Mouse (Mus musculus) liver, embryonic 14.5 days (tissue): Measurements from ENCODE around the gene Inpp5a. TPM values are rescaled to one million over a fixed set of nuclear protein-coding genes. Genes with fewer than 3 reads are reported as not detected.

Source experiments
- ATAC-seq: fragments of 200-750 bp; cut with Nextera tagmentation; 2 replicates; pipeline ENCODE4 v1.8.0; 2017; ENCODE audit warnings: moderate number of reproducible peaks, mild to moderate bottlenecking, moderate library complexity; ENCODE audit not compliant: insufficient read depth
- DNase-seq, 3 experiments: peaks; one replicate each; pipeline ENCODE4 v3.0.0-alpha.2; 2012 to 2013; ENCODE audit warnings: low read depth in 3 of 3, low spot score in 3 of 3
- H3K27ac ChIP-seq: fragments of 300-500 bp; sonication (generic); 2 replicates; pipeline ENCODE4 v1.5.1; 2014; ENCODE audit warnings: moderate library complexity, mild to moderate bottlenecking, control low read depth, inconsistent platforms
- H3K27me3 ChIP-seq: fragments of 300-500 bp; sonication (generic); 2 replicates; pipeline ENCODE4 v1.6.1; 2014; ENCODE audit warnings: mild to moderate bottlenecking, low read length, moderate library complexity; ENCODE audit not compliant: control insufficient read depth, insufficient read depth
- H3K36me3 ChIP-seq: fragments of 300-500 bp; sonication (generic); replicated peaks from 2 replicates; pipeline ENCODE4 v1.6.1; 2014; ENCODE audit warnings: low read depth; ENCODE audit not compliant: control insufficient read depth, insufficient read depth
- H3K4me1 ChIP-seq, 2 experiments: fragments of 200-500 bp in 1 of 2; fragments of 300-500 bp in 1 of 2; sonication (generic) in 1 of 2; replicated peaks; 2 replicates each; pipeline ENCODE4 v1.6.1; 2012 to 2014; ENCODE audit warnings: antibody characterized with exemption in 1 of 2, inconsistent platforms in 1 of 2, low read length in 1 of 2; ENCODE audit not compliant: control insufficient read depth in 2 of 2, insufficient read depth in 2 of 2
- H3K4me2 ChIP-seq: fragments of 300-500 bp; sonication (generic); 2 replicates; pipeline ENCODE4 v1.6.1; 2014; ENCODE audit warnings: low read depth, mild to moderate bottlenecking, control low read depth, moderate library complexity
- H3K4me3 ChIP-seq, 2 experiments: fragments of 200-500 bp in 1 of 2; fragments of 300-500 bp in 1 of 2; sonication (generic) in 1 of 2; 2 replicates each; pipeline ENCODE4 v1.5.1; 2012 to 2014; ENCODE audit warnings: low read depth in 2 of 2, low read length in 2 of 2, mild to moderate bottlenecking in 2 of 2, control low read depth in 1 of 2, inconsistent platforms in 1 of 2, moderate library complexity in 1 of 2; ENCODE audit not compliant: insufficient read depth in 1 of 2
- H3K9ac ChIP-seq: fragments of 300-500 bp; sonication (generic); replicated peaks from 2 replicates; pipeline ENCODE4 v1.6.1; 2014; ENCODE audit warnings: mild to moderate bottlenecking, control low read depth, moderate library complexity
- H3K9me3 ChIP-seq: fragments of 300-500 bp; sonication (generic); 2 replicates; pipeline ENCODE4 v1.6.1; 2016; ENCODE audit warnings: low read length, mixed read lengths; ENCODE audit not compliant: control insufficient read depth
- CTCF ChIP-seq: IDR thresholded peaks from 2 replicates; pipeline ENCODE4 v1.5.1; 2016; ENCODE audit warnings: antibody characterized with exemption, low read depth, control low read depth
- EP300 ChIP-seq: IDR thresholded peaks from 2 replicates; pipeline ENCODE4 v1.6.1; 2016; ENCODE audit warnings: antibody characterized with exemption, low read depth
- WGBS: fragments of 180-500 bp; shearing (Covaris S2); extraction: QIAGEN DNeasy Blood & Tissue Kit; methylation state at CpG from one replicate; pipeline ENCODE4 v1.1.7; 2014; ENCODE audit not compliant: insufficient replicate concordance; 5-methylcytosine and 5-hydroxymethylcytosine counted together
- polyA plus RNA-seq, 2 experiments: library from polyadenylated mRNA; depleted of rRNA in 1 of 2; stranded (reverse) in 1 of 2; unstranded in 1 of 2; fragments of >200 nt; fragmentation: Nextera tagmentation in 1 of 2; extraction: Ambion mirVana in 1 of 2; gene quantifications; 2 replicates each; pipeline versions ENCODE4 v1.2.1 to v1.2.3; 2012 to 2014

Inpp5a gene
- polyA plus RNA-seq, 2 experiments: 2.4 to 3.5 TPM

GRCm38 (mm10) chr7:139350606-139351005 lies 38.3 kb upstream of the Inpp5a start:
- Histone ChIP-seq H3K36me3 (no peaks in the 10 kb centered on the region), H3K9me3 (no peaks in the 10 kb centered on the region), H3K27ac (no peak overlapping the region), H3K9ac (no peak overlapping the region), H3K4me2 (no peak overlapping the region), H3K27me3 (no peaks in the 10 kb centered on the region), H3K4me1 (no peaks in the 10 kb centered on the region), H3K4me3 (no peak overlapping the region)
- DNase-seq (no peak), ATAC-seq (no peak)
- WGBS: 26% methylated on average over 3 of the region's 3 CpGs
- TF ChIP-seq CTCF (no peak), EP300 (no peak)

- Histone ChIP-seq H3K27ac (no peak overlapping the region), H3K36me3 (no peaks in the 10 kb centered on the region), H3K27me3 (no peaks in the 10 kb centered on the region), H3K9ac (no peak overlapping the region), H3K4me2 (no peak overlapping the region), H3K9me3 (no peaks in the 10 kb centered on the region), H3K4me3 (no peak overlapping the region), H3K4me1 (no peaks in the 10 kb centered on the region)
- DNase-seq: no peak
- no peak for TF ChIP-seq EP300
- TF ChIP-seq CTCF: no peak
- no peak for ATAC-seq
- WGBS: 57% methylated on average over 4 of the region's 4 CpGs
These were observed 34.4 kb upstream of the Inpp5a start for GRCm38 (mm10) chr7:139354370-139355139.

DNA sequence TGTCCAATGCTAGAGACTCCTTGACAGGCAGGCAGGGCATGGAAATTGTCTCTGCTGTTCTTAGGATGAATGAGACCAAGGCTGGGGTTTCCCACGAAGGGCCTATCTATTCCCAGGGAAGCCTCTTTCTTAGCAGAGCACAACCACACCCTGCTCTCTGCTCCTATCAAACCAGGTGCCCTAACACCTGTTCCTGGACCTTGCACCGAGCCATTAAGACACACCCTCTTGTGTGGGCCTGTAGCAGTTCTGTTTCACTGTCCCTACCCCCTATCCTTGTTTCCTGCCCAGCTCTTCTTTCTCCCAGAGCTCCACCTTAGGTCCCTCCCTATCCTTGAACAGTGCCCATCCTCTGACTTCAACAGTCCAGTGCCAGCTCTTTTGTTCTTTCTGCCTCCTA lies 31.9 kb upstream of the Inpp5a start:
- Histone ChIP-seq H3K9ac (no peak overlapping the region), H3K27ac (no peak overlapping the region), H3K4me1 (no peaks in the 10 kb centered on the region), H3K9me3 (no peaks in the 10 kb centered on the region), H3K27me3 (no peaks in the 10 kb centered on the region), H3K36me3 (no peaks in the 10 kb centered on the region), H3K4me2 (no peak overlapping the region), H3K4me3 (no peak overlapping the region)
- TF ChIP-seq CTCF (no peak), EP300 (no peak)
- 36% methylated on average over 2 of the region's 2 CpGs for WGBS
- ATAC-seq: no peak
- no peak for DNase-seq

DNA sequence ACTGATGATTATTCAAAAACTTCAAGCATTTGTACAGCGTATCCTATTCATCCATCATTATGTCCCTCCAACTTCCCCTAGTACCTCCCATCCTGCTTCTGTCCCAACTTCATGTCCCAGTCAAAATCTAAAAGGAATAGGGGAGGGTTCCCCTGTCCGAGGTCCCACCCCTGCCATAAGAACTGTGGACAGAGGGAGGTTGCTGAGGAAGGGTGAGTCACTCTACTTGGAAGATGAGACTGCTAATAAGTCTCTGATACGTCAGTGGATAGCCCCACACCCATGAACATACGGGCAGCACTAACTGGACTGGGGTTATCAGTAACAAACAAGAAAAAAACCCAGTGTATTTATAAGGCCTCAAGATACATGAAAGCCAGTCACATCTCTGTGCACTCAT lies 29.0 kb upstream of the Inpp5a start:
- Histone ChIP-seq H3K4me1 (peaks cover 0 to 4% of the 10 kb centered on the region in 2 experiments; a peak in 1 of 4 replicates), H3K27ac (no peak overlapping the region), H3K4me3 (no peak overlapping the region), H3K27me3 (no peaks in the 10 kb centered on the region), H3K9ac (no peak overlapping the region), H3K4me2 (no peak overlapping the region), H3K36me3 (no peaks in the 10 kb centered on the region), H3K9me3 (no peaks in the 10 kb centered on the region)
- ATAC-seq (no peak), DNase-seq (no peak)
- no peak for TF ChIP-seq EP300
- no peak for TF ChIP-seq CTCF
- WGBS: 47% methylated on average over 4 of the region's 4 CpGs

DNA sequence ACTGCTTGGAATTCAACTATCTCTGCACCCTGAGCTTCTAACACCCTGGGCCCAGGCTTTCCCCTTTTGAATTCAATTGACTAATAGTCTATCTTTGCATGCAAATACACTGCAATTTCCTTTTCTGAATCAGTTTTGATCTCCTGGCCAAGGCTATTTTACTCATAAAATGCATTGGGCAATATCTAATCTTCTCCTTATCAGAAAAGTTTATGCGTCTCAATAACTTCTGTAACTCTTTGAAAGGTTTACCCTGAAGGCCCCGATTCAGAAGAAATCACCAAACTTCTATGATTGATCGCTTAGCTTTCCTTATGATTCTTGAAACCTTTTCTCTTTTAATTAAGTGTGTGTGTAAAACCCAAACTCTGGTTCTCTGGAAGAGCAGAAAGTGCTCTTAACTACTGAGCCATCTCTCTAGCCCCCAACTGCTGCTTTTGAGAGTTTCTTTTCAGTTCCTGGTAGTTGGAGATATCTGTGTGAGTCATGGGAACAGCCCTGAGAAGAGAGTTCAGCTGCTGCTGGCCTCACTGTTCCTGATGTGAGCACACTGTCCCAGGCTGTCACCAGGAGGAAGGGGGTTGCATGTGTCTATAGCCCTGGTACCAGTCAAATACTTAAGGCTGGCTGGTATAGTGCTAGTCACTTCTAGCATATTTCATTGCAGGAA lies 27.9 kb upstream of the Inpp5a start:
- DNase-seq (peak in 1 of 3 experiments; percentile 10), ATAC-seq (no peak)
- no peak for TF ChIP-seq CTCF
- TF ChIP-seq EP300: no peak
- no peak overlapping the region for H3K4me3 ChIP-seq
- H3K27ac ChIP-seq: no peak overlapping the region
- no peaks in the 10 kb centered on the region for H3K36me3 ChIP-seq
- H3K9ac ChIP-seq: no peak overlapping the region
- H3K9me3 ChIP-seq: no peaks in the 10 kb centered on the region
- H3K4me2 ChIP-seq: no peak overlapping the region
- peaks cover 0 to 11% of the 10 kb centered on the region in 2 experiments; a peak in 2 of 4 replicates for H3K4me1 ChIP-seq
- no peaks in the 10 kb centered on the region for H3K27me3 ChIP-seq
- 51% methylated on average over 3 of the region's 3 CpGs for WGBS
